Mouse (Mus musculus) retina, postnatal 7 days (tissue): ENCODE data around the gene Apex2.
"Not testable (repeated sequence)": the region's sequence is repeated elsewhere in the genome, so short reads cannot be mapped to it uniquely, and the experiment has no call there.

ENCODE experiments used
- DNase-seq: peaks from one replicate; pipeline ENCODE4 v3.0.0-alpha.2; 2012; ENCODE audit warnings: low read depth, low spot score

Apex2 gene

DNA sequence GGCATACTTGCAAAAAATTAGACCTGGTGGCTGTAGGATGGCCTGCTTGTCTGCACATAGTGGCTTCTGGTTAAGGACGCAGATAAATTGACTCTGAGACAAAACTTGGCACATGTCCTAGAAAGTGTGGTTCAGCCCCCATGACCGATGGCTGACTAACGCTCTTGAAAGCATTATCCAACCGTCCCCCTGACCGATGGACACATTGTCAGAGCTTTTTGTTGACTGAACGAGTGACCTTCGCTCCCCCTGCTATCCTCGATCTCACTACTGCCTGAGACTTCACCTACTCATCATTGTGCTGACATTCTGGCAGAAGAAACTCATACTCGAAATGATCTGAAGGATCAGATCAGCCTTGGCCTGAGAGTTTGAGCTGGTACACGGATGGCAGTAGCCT lies 101.9 kb downstream of the Apex2 start:
- DNase-seq, result not testable (repeated sequence)

DNA sequence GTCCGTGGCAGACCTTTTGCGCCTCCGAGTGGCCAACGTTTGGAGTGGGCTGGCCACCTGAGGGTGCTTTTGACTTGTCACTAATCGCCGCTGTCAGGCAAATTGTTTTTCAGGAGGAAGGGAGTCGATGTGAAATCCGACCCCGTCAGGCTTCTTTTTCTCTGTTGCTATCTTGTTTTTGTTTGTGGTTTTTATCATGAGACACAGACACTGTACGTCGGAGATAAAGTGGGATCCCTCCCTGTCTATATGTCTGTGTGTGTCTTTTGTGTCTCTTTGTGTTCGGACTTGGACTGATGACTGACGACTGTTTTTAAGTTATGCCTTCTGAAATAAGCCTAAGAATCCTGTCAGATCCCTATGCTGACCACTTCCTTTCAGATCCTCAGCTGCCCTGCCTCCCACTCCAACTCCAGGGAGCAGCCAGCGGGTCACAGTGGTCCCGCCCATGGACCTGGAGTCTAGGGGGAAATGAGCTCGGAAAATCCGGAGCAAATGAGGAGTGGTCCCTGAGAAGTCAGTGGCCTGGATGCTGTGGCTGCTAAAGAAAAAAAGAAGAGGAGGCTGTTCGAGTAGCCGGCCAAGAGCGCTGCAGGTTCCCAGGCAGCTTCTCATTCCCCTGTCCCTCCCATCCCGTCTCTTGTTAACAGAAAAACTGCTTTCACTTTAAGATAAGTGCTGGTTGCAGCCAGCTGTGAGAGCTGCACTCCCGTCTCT lies 103.2 kb downstream of the Apex2 start:
- DNase-seq, result not testable (repeated sequence)

DNA sequence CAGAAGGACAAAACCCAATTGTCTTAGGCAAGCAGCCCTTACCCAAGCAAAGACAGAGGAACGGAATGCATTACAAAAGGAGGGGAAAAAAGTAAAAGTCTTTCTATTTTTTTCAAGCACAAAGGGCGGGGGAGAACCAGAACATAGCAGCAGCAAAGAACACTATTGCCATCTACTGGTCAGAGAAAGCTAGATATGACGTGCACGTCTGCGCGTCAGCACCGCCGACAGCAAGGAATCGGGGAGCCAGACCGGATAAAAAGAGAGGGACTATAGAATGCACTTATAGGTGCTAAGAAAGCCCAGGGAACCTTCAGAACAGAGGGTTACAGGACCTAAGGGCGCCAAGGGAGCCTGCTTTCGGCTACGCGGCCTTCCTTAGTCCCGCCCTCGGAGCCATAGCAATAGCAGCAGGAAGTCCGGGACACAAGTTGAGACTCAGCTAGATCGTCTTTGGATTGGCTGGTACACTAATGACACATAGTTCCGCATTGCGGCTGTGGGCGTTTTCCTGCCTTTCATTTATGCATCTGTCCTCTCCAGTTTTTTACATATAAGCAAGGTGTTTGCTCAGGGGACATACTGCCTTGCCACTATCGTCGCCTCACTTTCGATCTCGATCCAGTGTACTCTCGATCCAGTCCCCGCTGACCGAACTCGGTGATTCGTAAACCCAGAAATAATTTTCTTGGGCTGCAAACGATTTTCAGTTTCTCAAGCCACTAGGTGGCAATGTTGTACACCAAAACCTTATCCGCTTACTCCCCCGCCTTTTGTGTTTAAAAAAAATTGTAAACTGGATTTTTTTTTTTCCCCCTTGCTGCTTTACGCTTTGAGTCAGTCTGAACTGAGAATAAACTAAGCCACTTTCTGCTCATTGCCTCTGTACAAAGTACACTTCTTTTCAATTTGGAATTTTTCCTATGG lies 111.6 kb downstream of the Apex2 start:
- peak; percentile 82 for DNase-seq

DNA sequence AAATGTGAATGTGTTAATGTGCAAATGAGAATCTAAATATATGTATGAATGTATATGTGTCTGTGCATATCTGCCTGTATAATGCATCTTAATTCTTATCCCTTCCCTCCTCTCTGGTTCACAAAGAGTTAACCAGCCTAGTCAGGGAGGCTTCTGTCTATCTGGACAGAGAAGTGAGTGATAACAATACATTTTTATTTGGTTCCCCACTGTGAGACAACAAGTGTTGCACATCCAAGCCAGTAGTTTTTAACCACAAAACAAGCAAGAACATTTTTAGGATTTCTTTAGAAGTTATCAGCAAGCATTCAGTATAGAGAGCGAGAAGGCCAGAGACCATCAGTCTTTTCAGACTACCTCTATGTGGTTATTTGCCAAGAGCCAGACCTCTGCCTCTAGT lies 118.3 kb downstream of the Apex2 start:
- DNase-seq, result no peak
